Mouse (Mus musculus) neural tube, embryonic 14.5 days (tissue): ENCODE data around the gene Gm11127. TPM values are rescaled to one million over a fixed set of nuclear protein-coding genes. Genes with fewer than 3 reads are reported as not detected.
"Not testable (repeated sequence)": the region's sequence is repeated elsewhere in the genome, so short reads cannot be mapped to it uniquely, and the experiment has no call there.

Source experiments
- ATAC-seq: fragments of 200-750 bp; cut with Nextera tagmentation; 2 replicates; pipeline ENCODE4 v1.8.0; 2017; ENCODE audit warnings: low read depth, mild to moderate bottlenecking, moderate TSS enrichment, moderate library complexity
- H3K27ac ChIP-seq: fragments of 300-500 bp; sonication (generic); 2 replicates; pipeline ENCODE4 v1.5.1; 2014; ENCODE audit warnings: low read depth, mild to moderate bottlenecking, control low read depth, low read length, moderate library complexity, mixed read lengths
- H3K27me3 ChIP-seq: fragments of 300-500 bp; sonication (generic); 2 replicates; pipeline ENCODE4 v1.6.1; 2014; ENCODE audit warnings: low read length; ENCODE audit not compliant: control insufficient read depth, insufficient read depth
- H3K36me3 ChIP-seq: fragments of 300-500 bp; sonication (generic); 2 replicates; pipeline ENCODE4 v1.6.1; 2014; ENCODE audit warnings: low read length, mixed read lengths; ENCODE audit not compliant: control insufficient read depth, insufficient read depth
- H3K4me1 ChIP-seq: fragments of 300-500 bp; sonication (generic); 2 replicates; pipeline ENCODE4 v1.6.1; 2014; ENCODE audit warnings: low read length; ENCODE audit not compliant: control insufficient read depth, insufficient read depth
- H3K4me2 ChIP-seq: fragments of 300-500 bp; sonication (generic); 2 replicates; pipeline ENCODE4 v1.6.1; 2014; ENCODE audit warnings: mild to moderate bottlenecking, low read depth, low read length, control low read depth
- H3K4me3 ChIP-seq: fragments of 300-500 bp; sonication (generic); 2 replicates; pipeline ENCODE4 v1.5.1; 2014; ENCODE audit warnings: low read depth, low read length, control low read depth, mixed read lengths
- H3K9ac ChIP-seq: fragments of 300-500 bp; sonication (generic); replicated peaks from 2 replicates; pipeline ENCODE4 v1.6.1; 2014; ENCODE audit warnings: low read depth, mild to moderate bottlenecking, control low read depth, low read length, mixed read lengths
- H3K9me3 ChIP-seq: fragments of 300-500 bp; sonication (generic); 2 replicates; pipeline ENCODE4 v1.6.1; 2016; ENCODE audit warnings: low read length; ENCODE audit not compliant: control insufficient read depth
- WGBS: fragments of 180-500 bp; shearing (Covaris S2); extraction: QIAGEN DNeasy Blood & Tissue Kit; methylation state at CpG from one replicate; pipeline ENCODE4 v1.1.7; 2014; 5-methylcytosine and 5-hydroxymethylcytosine counted together
- polyA plus RNA-seq: library from polyadenylated mRNA; unstranded; fragments of >200 nt; fragmentation: Nextera tagmentation; extraction: Ambion mirVana; gene quantifications from 2 replicates; pipeline ENCODE4 v1.2.1, GENCODE M21; 2014

The Gm11127 gene
- polyA plus RNA-seq, 1 experiment from 2014 or later = not detected

DNA sequence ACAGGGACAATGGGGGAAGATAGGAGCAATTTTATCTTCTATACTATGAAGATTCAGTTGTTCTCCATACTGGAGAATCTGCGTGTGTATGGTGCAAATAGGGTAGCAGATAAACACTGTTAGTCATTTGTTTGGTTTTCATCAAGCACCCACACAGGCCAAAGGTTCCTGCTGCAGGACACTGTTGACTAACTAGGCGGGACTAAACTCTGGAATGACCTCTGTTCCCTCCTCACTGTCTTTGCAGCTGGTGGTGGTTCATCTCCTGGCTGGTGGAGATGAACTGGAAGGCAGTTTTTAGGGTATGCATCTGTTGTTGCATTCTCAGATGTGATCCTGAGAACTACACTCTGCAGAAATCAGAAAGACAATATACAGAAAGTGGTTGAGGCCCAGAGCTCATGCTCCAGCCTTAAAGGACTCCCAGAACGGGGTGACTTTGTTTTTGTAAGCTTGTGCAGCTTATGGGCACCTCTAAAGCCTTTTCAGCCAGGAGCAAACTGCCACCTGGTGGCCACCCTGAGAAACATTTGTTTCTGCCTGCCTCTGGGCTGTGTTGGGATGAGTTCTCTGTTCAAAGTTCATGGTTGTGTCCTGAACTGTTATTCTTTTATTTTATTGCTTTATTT, 23.0 kb downstream of the Gm11127 start:
- H3K4me3 ChIP-seq, H3K4me1 ChIP-seq, H3K27ac ChIP-seq, H3K9ac ChIP-seq, H3K9me3 ChIP-seq, H3K4me2 ChIP-seq, H3K27me3 ChIP-seq, H3K36me3 ChIP-seq: not testable (repeated sequence)
- peak; percentile 31; the same call in 1 of the 2 replicates for ATAC-seq
- 40% methylated on average over 3 of the region's 3 CpGs for WGBS

DNA sequence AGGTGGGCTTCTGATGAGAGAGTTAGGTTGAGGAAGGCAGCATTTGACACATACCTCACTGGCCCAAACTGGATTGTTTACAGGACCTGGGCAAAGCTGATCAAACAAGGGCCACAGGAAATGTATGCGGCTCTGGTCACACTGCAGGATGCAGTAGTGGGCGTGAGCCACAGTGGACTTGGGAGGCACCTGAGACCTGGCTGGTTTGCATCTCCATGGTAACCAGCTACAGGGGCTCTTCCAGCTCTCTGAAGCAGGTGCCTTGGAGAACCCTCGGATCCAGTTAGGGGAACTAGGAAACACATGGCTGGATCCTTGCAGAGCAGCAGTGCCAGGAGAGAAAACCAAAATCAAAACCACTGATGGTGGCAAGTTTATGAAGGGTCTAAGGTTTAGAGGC, 23.6 kb downstream of the Gm11127 start:
- H3K27me3 ChIP-seq, H3K36me3 ChIP-seq, H3K9ac ChIP-seq, H3K9me3 ChIP-seq, H3K4me3 ChIP-seq, H3K4me1 ChIP-seq, ATAC-seq, H3K4me2 ChIP-seq, H3K27ac ChIP-seq: not testable (repeated sequence)
- 68% methylated on average over 3 of the region's 3 CpGs for WGBS

DNA sequence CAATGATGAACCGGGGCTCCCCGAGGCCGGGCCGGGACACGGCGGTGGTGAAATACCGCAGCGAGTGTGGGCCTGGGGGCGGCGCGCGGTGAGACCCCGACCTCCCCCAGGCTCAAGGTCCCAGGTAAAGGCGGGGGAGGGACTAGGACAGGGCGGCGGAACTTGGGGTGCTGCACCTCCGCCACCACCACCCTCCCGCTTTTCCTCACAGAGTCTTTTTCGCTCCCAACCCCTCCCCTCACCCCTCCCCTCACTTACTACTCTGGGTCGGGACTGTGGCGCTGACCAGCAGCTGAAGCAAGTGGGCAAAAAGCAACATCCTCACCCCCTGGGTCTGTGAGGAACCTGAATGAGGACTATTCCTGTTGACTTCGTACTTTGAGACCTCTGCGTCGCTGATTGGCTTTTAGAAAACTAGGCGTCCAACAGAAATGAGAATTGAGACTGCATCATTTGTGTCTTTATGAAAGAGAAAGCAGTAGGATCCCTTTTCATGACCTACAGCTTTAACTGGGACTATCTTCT, 25.8 kb downstream of the Gm11127 start, which contains the start of gene H2-T23:
Gene H2-T23, minus strand, starts transcription at position 505 of the 525 bp plus-strand sequence.
- ATAC-seq = peak; percentile 28; the same call in 1 of the 2 replicates
- Histone ChIP-seq H3K4me3 (peak within 1 kb of the TSS; percentile 31), H3K9ac (peak within 1 kb of the TSS; percentile 39; the same call in 1 of the 2 replicates), H3K4me2 (peak within 1 kb of the TSS; percentile 68)
- 1% methylated on average over 25 of the region's 25 CpGs for WGBS
- not testable (repeated sequence) for H3K27me3 ChIP-seq, H3K9me3 ChIP-seq, H3K27ac ChIP-seq, H3K36me3 ChIP-seq, H3K4me1 ChIP-seq

DNA sequence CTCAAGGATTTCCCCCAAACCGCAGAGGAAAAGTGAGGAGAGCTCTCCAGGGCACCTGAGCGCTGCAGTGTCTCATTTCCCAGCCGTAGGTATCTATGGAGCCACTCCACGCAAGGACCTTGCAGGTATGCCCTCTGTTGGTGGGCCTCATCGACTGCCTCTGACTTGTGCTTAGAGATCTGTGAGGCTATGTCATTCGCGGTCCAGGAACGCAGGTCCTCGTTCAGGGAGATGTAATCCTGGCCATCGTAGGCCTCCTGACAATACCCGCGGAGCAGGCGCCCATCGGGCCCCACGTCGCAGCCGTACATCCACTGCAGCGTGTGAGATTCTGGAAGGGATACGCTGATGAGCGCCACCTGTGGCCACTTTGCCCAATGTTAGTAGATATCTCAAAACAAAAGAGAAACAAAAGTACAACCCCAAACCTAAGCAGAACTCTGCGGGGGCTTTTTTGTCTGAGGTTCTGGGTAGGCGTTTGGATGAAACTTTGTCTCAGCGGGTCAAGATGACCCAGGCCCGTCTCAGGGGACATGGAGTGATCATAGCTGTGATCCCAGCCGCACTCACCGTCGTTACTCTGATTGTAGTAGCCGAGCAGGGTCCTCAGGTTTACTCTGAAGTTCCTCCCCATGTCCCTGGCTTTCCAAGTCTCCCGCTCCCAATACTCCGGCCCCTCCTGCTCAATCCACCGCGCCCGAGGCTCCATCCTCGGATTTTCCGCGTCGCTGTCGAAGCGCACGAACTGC, 26.4 kb downstream of the Gm11127 start:
- 2% methylated on average over 35 of the region's 40 CpGs for WGBS
- not testable (repeated sequence) for H3K4me1 ChIP-seq, H3K9me3 ChIP-seq, H3K27me3 ChIP-seq, H3K27ac ChIP-seq, H3K36me3 ChIP-seq
- H3K4me3 ChIP-seq = peak overlapping the region; percentile 31
- peak; percentile 66 for ATAC-seq
- peak overlapping the region; percentile 68 for H3K4me2 ChIP-seq
- peak overlapping the region; percentile 39; the same call in 1 of the 2 replicates for H3K9ac ChIP-seq

DNA sequence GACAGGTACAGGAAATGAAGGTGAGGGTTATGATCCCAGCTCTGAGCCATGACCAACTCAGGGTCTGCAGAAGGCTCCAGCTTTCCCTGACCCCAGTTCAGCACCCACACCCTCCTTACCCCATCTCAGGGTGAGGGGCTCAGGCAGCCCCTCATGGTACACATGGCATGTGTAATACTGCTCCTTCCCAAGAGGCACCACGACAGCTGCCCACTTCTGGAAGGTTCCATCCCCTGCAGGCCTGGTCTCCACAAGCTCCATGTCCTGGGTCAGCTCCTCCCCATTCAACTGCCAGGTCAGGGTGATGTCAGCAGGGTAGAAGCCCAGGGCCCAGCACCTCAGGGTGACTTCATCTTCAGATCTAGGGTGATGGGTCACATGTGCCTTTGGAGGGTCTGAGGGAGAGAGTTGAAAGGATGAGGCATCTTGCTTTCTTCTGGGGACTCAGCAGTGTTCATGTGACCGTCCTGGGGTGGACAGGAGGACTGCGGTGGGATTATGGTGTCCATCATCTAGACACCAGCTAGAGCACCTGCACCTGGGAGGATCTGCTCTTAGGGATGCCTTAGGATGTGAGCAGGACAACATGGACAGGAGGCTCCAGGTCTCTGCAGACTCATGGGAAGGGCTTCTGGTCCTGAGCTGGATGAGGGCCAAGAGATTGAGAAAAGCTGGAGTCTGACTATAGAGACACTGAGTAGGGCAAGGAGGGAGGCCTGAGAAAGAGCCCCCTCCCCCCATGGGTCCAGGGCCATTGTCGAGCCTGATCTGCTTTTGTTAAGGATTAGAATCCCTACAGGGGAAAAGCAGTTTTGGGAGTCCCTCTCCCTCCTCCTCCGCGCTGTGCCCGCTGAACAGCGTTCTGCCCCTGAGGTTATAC, 27.2 kb downstream of the Gm11127 start:
- Histone ChIP-seq H3K4me2 (peak overlapping the region; percentile 68), H3K9ac (peak overlapping the region; percentile 21; the same call in 1 of the 2 replicates)
- not testable (repeated sequence) for H3K27me3 ChIP-seq, H3K36me3 ChIP-seq, H3K9me3 ChIP-seq, H3K27ac ChIP-seq, H3K4me1 ChIP-seq, H3K4me3 ChIP-seq
- peak; percentile 19; the same call in 1 of the 2 replicates for ATAC-seq
- WGBS = 41% methylated on average over 8 of the region's 8 CpGs

DNA sequence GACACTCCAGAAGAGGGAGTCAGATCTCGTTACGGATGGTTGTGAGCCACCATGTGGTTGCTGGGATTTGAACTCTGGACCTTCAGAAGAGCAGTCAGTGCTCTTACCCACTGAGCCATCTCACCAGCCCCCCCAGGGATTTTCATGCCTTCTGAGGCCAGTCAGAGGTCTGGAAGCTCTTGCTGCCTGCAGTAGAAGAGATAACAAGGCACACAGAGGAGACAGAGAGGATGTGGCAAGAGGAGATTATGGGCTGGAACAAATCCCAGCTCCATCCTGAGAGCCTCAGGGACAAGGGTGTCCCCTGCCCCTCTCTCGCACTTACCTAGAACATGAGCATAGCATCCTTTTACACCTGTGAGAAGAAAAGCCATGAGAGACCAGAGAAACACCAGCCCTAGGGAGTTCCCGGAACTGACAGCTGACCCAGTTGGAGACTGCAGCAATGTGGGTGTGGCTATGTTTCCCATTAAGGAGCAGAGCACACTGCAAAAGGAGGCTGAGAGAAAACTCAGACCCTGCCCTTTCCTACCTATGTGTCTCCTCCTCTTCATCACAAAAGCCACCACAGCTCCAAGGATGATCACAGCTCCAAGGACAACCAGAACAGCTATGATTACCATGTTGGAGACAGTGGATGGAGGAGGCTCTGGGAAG, 28.0 kb downstream of the Gm11127 start:
- H3K9me3 ChIP-seq, H3K4me3 ChIP-seq, H3K4me1 ChIP-seq, H3K27ac ChIP-seq, H3K27me3 ChIP-seq, H3K36me3 ChIP-seq, ATAC-seq, H3K4me2 ChIP-seq, H3K9ac ChIP-seq: not testable (repeated sequence)
- 56% methylated on average over 2 of the region's 4 CpGs for WGBS

DNA sequence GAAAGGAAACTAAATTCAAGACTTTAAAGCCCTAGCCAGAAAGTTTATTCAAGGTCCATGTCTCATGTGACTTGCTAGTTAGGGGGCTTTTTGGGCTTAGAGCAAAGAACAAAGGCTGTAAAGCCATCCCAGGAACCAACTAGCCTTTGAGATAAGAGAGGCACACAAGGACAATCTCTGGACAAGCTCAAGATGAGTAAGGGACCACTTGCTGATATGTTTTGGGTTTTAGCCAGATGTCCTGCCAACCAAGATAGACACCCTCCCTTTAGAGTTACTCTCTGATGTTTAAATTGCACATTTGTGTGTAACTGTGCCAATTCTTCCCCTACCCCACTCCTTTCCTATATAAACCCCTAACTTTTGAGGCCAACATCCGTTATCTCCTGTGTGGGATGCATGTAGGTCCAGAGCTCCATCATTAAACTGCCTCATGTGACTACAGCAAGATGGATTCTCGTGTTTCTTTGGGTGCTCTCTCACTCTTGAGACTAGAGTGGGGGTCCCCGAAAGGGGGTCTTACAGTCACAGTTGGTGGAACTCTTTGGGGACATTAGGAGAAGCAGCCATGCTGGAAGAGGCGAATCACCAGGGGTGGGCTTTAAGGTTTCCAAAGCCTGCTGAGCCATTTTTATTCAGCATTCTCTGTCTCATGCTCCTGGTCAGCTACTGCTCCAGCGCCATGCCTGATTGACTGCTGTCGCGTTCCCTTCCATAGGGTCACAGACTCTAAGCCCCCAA, 29.1 kb downstream of the Gm11127 start:
- H3K27ac ChIP-seq = no peak overlapping the region
- H3K36me3 ChIP-seq = no peaks in the 10 kb centered on the region
- H3K4me3 ChIP-seq = no peak overlapping the region
- H3K9ac ChIP-seq = no peak overlapping the region
- H3K27me3 ChIP-seq = no peaks in the 10 kb centered on the region
- no peak overlapping the region for H3K4me2 ChIP-seq
- WGBS = 81% methylated on average over 7 of the region's 7 CpGs
- H3K9me3 ChIP-seq = no peaks in the 10 kb centered on the region
- H3K4me1 ChIP-seq = no peaks in the 10 kb centered on the region
- ATAC-seq = no peak

DNA sequence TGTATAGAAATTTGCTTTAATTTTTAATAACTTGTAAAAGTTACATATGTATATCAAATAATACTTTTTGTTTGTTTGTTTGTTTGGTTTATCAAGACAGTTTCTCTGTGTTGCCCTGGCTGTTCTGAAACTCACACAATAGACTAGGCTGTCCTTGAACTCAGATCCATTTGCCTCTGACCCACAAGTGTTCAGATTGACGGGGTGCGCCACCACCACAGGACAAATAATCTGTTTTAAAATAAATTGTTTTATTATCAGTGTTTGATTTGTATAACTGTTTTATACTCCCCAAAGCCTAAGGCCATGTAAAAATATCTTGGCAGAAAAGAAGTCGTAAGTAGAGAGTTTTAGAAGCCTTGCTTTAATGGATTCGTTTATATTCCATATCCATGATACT, 30.5 kb downstream of the Gm11127 start:
- Histone ChIP-seq H3K4me3 (no peak overlapping the region), H3K36me3 (no peaks in the 10 kb centered on the region), H3K4me2 (no peak overlapping the region), H3K9me3 (no peaks in the 10 kb centered on the region), H3K9ac (no peak overlapping the region), H3K4me1 (no peaks in the 10 kb centered on the region), H3K27me3 (no peaks in the 10 kb centered on the region), H3K27ac (no peak overlapping the region)
- WGBS = 92% methylated on average over 4 of the region's 4 CpGs
- ATAC-seq = no peak
